Mouse (Mus musculus) MEL (cell line): ENCODE results near the gene Megf8. TPM values are rescaled to one million over a fixed set of nuclear protein-coding genes. Genes with fewer than 3 reads are reported as not detected.

Source experiments
- DNase-seq: peaks from one replicate; pipeline ENCODE4 v3.0.0; 2011; ENCODE audit warnings: low read depth, low spot score
- H3K27ac ChIP-seq: 2 replicates; pipeline ENCODE4 v1.5.1; 2012; ENCODE audit warnings: low read depth, mild to moderate bottlenecking, control low read depth, low read length, moderate library complexity; ENCODE audit not compliant: control insufficient read depth
- H3K27me3 ChIP-seq, 2 experiments: fragments of 150-350 bp in 1 of 2; sonication (generic) in 1 of 2; 2 replicates each; pipeline ENCODE4 v1.6.1; 2012; ENCODE audit warnings: low read length in 2 of 2, mild to moderate bottlenecking in 2 of 2, improper control_type of control experiment in 1 of 2, moderate library complexity in 1 of 2; ENCODE audit not compliant: insufficient read depth in 2 of 2, control insufficient read depth in 1 of 2
- H3K36me3 ChIP-seq, 2 experiments: 2 replicates each; pipeline ENCODE4 v1.6.1; 2012 to 2014; ENCODE audit warnings: low read length in 2 of 2, improper control_type of control experiment in 1 of 2, inconsistent platforms in 1 of 2, mild to moderate bottlenecking in 1 of 2; ENCODE audit not compliant: insufficient read depth in 2 of 2, control insufficient read depth in 1 of 2
- H3K4me1 ChIP-seq, 2 experiments: fragments of 150-350 bp in 1 of 2; sonication (generic) in 1 of 2; 2 replicates each; pipeline ENCODE4 v1.6.1; 2012; ENCODE audit warnings: low read length in 2 of 2, improper control_type of control experiment in 1 of 2, mild to moderate bottlenecking in 1 of 2; ENCODE audit not compliant: insufficient read depth in 2 of 2, control insufficient read depth in 1 of 2
- H3K4me3 ChIP-seq, 2 experiments: fragments of 150-350 bp in 1 of 2; sonication (generic) in 1 of 2; 2 replicates each; pipeline ENCODE4 v1.5.1; 2012; ENCODE audit warnings: low read depth in 2 of 2, low read length in 2 of 2, mild to moderate bottlenecking in 2 of 2, moderate library complexity in 2 of 2, control low read depth in 1 of 2, improper control_type of control experiment in 1 of 2; ENCODE audit not compliant: control insufficient read depth in 1 of 2, insufficient read depth in 1 of 2
- H3K79me2 ChIP-seq: 2 replicates; pipeline ENCODE4 v1.6.1; 2012; ENCODE audit warnings: mild to moderate bottlenecking, low read length, moderate library complexity; ENCODE audit not compliant: control insufficient read depth, poor library complexity, insufficient read depth
- H3K9ac ChIP-seq: 2 replicates; pipeline ENCODE4 v1.6.1; 2012; ENCODE audit warnings: low read depth, mild to moderate bottlenecking, control low read depth, low read length, moderate library complexity; ENCODE audit not compliant: control insufficient read depth, poor library complexity, severe bottlenecking
- H3K9me3 ChIP-seq: fragments of 150-350 bp; sonication (generic); replicated peaks from 2 replicates; pipeline ENCODE4 v1.6.1; 2012; ENCODE audit warnings: mild to moderate bottlenecking, low read length, improper control_type of control experiment, moderate library complexity; ENCODE audit not compliant: insufficient read depth
- BHLHE40 ChIP-seq: IDR thresholded peaks from 2 replicates; pipeline ENCODE4 v1.6.1; 2012; ENCODE audit warnings: low read depth, mild to moderate bottlenecking, inconsistent platforms, low read length, improper control_type of control experiment, borderline replicate concordance
- CTCF ChIP-seq, 3 experiments: IDR thresholded peaks in 2 of 3; conservative IDR thresholded peaks in 1 of 3; 2 replicates each; pipeline ENCODE4 v1.5.1; 2011 to 2012; ENCODE audit warnings: low read length in 3 of 3, low read depth in 2 of 3, mild to moderate bottlenecking in 2 of 3, improper control_type of control experiment in 1 of 3, inconsistent platforms in 1 of 3, mixed read lengths in 1 of 3, moderate library complexity in 1 of 3; ENCODE audit not compliant: control insufficient read depth in 1 of 3, insufficient read depth in 1 of 3, poor library complexity in 1 of 3, severe bottlenecking in 1 of 3
- EP300 ChIP-seq, 2 experiments: IDR thresholded peaks; 2 replicates each; pipeline ENCODE4 v1.6.1; 2011; ENCODE audit warnings: improper control_type of control experiment in 2 of 2, low read length in 2 of 2, low read depth in 1 of 2, mild to moderate bottlenecking in 1 of 2
- ETS1 ChIP-seq: IDR thresholded peaks from 2 replicates; pipeline ENCODE4 v1.6.1; 2012; ENCODE audit warnings: low read depth, mild to moderate bottlenecking, inconsistent platforms, low read length, improper control_type of control experiment, moderate library complexity
- GATA1 ChIP-seq: IDR thresholded peaks from 2 replicates; pipeline ENCODE4 v1.6.1; 2011; ENCODE audit warnings: low read depth, low read length, improper control_type of control experiment
- MAFK ChIP-seq: IDR thresholded peaks from 2 replicates; pipeline ENCODE4 v1.6.1; 2011; ENCODE audit warnings: low read depth, mild to moderate bottlenecking, low read length, improper control_type of control experiment, borderline replicate concordance
- MAZ ChIP-seq: IDR thresholded peaks from 2 replicates; pipeline ENCODE4 v1.6.1; 2012; ENCODE audit warnings: low read depth, mild to moderate bottlenecking, inconsistent platforms, low read length, improper control_type of control experiment
- MXI1 ChIP-seq: IDR thresholded peaks from 2 replicates; pipeline ENCODE4 v1.6.1; 2011; ENCODE audit warnings: mild to moderate bottlenecking, low read depth, low read length, improper control_type of control experiment
- NRF1 ChIP-seq: IDR thresholded peaks from 2 replicates; pipeline ENCODE4 v1.6.1; 2014; ENCODE audit warnings: low read depth, mild to moderate bottlenecking, inconsistent platforms, low read length, improper control_type of control experiment, moderate library complexity; ENCODE audit not compliant: poor library complexity, insufficient read depth, severe bottlenecking
- POLR2A ChIP-seq, 2 experiments: IDR thresholded peaks; 2 replicates each; pipeline ENCODE4 v1.6.1; 2011 to 2012; ENCODE audit warnings: low read length in 2 of 2, mild to moderate bottlenecking in 2 of 2, control low read depth in 1 of 2, improper control_type of control experiment in 1 of 2, low read depth in 1 of 2, moderate library complexity in 1 of 2; ENCODE audit not compliant: control insufficient read depth in 1 of 2, insufficient read depth in 1 of 2, poor library complexity in 1 of 2
- POLR2AphosphoS5 ChIP-seq: IDR thresholded peaks from 2 replicates; pipeline ENCODE4 v1.6.1; 2012; ENCODE audit warnings: low read depth, borderline replicate concordance, mild to moderate bottlenecking, inconsistent platforms, low read length, moderate library complexity, mixed read lengths
- RAD21 ChIP-seq: IDR thresholded peaks from 2 replicates; pipeline ENCODE4 v1.6.1; 2011; ENCODE audit warnings: mild to moderate bottlenecking, low read depth, low read length, improper control_type of control experiment
- RCOR1 ChIP-seq: IDR thresholded peaks from 2 replicates; pipeline ENCODE4 v1.6.1; 2012; ENCODE audit warnings: low read depth, mild to moderate bottlenecking, inconsistent platforms, low read length, improper control_type of control experiment
- SMC3 ChIP-seq: IDR thresholded peaks from 2 replicates; pipeline ENCODE4 v1.6.1; 2011; ENCODE audit warnings: low read depth, low read length, improper control_type of control experiment
- TAL1 ChIP-seq: IDR thresholded peaks from 2 replicates; pipeline ENCODE4 v1.6.1; 2012; ENCODE audit warnings: mild to moderate bottlenecking, inconsistent platforms, low read length, moderate library complexity, mixed read lengths
- TCF12 ChIP-seq: IDR thresholded peaks from 2 replicates; pipeline ENCODE4 v1.6.1; 2014; ENCODE audit warnings: low read depth, mild to moderate bottlenecking, inconsistent platforms, low read length, improper control_type of control experiment, moderate library complexity
- ZC3H11A ChIP-seq: IDR thresholded peaks from 2 replicates; pipeline ENCODE4 v1.6.1; 2012; ENCODE audit warnings: low read depth, mild to moderate bottlenecking, inconsistent platforms, low read length, improper control_type of control experiment
- polyA plus RNA-seq, 2 experiments: library from polyadenylated mRNA; stranded (reverse) in 1 of 2; unstranded in 1 of 2; fragments of >175 nt in 1 of 2; fragments of >200 nt in 1 of 2; gene quantifications; 2 replicates each; pipeline versions ENCODE4 v1.2.1 to v1.2.4; 2012; ENCODE audit warnings: low replicate concordance in 2 of 2, low read depth in 1 of 2; ENCODE audit not compliant: insufficient read length in 2 of 2, insufficient read depth in 1 of 2, missing spikeins in 1 of 2
- total RNA-seq: library from RNA; depleted of rRNA; stranded (reverse); fragments of 300-350 nt; gene quantifications from 2 replicates; pipeline ENCODE4 v1.2.3, GENCODE M21; 2012

Gene Megf8
- total and polyA plus RNA-seq, 3 experiments, result 12.7 to 22.0 TPM; not detected in 1

GRCm38 (mm10) chr7:25402671-25403101, 85.7 kb downstream of the Megf8 start:
- peak; percentile 68 for DNase-seq
- no peak overlapping the region for H3K9ac ChIP-seq
- no peak overlapping the region for H3K27ac ChIP-seq
- H3K27me3 ChIP-seq, result no peaks in the 10 kb centered on the region
- no peaks in the 10 kb centered on the region for H3K79me2 ChIP-seq
- H3K36me3 ChIP-seq, result peaks cover 0 to 6% of the 10 kb centered on the region in 2 experiments; a peak in 2 of 4 replicates
- H3K9me3 ChIP-seq, result no peaks in the 10 kb centered on the region
- TF ChIP-seq NRF1 (no peak), TCF12 (peak; percentile 79), MAZ (no peak), GATA1 (peak; percentile 80), SMC3 (peak; percentile 58), CTCF (IDR thresholded peaks at IDR 0.05 in 2 of 3, conservative IDR thresholded peaks at IDR 0.05 in 1 of 3; ENCODE audit: control insufficient read depth in 1 of 3, insufficient read depth in 1 of 3, low read depth in 2 of 3, low read length in 3 of 3, poor library complexity in 1 of 3, severe bottlenecking in 1 of 3) (peak; percentile 74 to 82 (median 78)), RAD21 (peak; percentile 58), ETS1 (0 out of 2 replicates have a peak, but pooled peaks have one; percentile 20), POLR2AphosphoS5 (no peak), TAL1 (peak; percentile 27; the same call in 1 of the 2 replicates), ZC3H11A (no peak), RCOR1 (peak; percentile 63; the same call in 1 of the 2 replicates), EP300 (IDR thresholded peaks at IDR 0.05; ENCODE audit: low read depth in 1 of 2, low read length in 2 of 2) (peak; percentile 65 to 70), MAFK (no peak)
- TF ChIP-seq, all 39 proteins: peak for 9
- peaks cover 0 to 5% of the 10 kb centered on the region in 2 experiments; a peak in 1 of 4 replicates for H3K4me1 ChIP-seq
- H3K4me3 ChIP-seq, result no peak overlapping the region

GRCm38 (mm10) chr7:25406468-25406867, 89.5 kb downstream of the Megf8 start:
- no peak overlapping the region for H3K27ac ChIP-seq
- DNase-seq, result no peak
- no peak for TF ChIP-seq MXI1
- TF ChIP-seq SMC3, result no peak
- no peak for TF ChIP-seq POLR2A (IDR thresholded peaks at IDR 0.05; ENCODE audit: control insufficient read depth in 1 of 2, insufficient read depth in 1 of 2, low read depth in 1 of 2, low read length in 2 of 2, poor library complexity in 1 of 2)
- no peak for TF ChIP-seq BHLHE40
- TF ChIP-seq CTCF (IDR thresholded peaks at IDR 0.05 in 2 of 3, conservative IDR thresholded peaks at IDR 0.05 in 1 of 3; ENCODE audit: control insufficient read depth in 1 of 3, insufficient read depth in 1 of 3, low read depth in 2 of 3, low read length in 3 of 3, poor library complexity in 1 of 3, severe bottlenecking in 1 of 3), result no peak
- H3K4me1 ChIP-seq, result peaks cover 0 to 5% of the 10 kb centered on the region in 2 experiments; a peak in 1 of 4 replicates
- H3K36me3 ChIP-seq, result peaks cover 0 to 6% of the 10 kb centered on the region in 2 experiments; a peak in 2 of 4 replicates
- H3K4me3 ChIP-seq, result no peak overlapping the region
- no peaks in the 10 kb centered on the region for H3K9me3 ChIP-seq
- H3K27me3 ChIP-seq, result no peaks in the 10 kb centered on the region
- no peaks in the 10 kb centered on the region for H3K79me2 ChIP-seq
- no peak overlapping the region for H3K9ac ChIP-seq
